Mouse (Mus musculus) spleen, adult 2 months (tissue): ENCODE data around the gene Cops4. TPM values are rescaled to one million over a fixed set of nuclear protein-coding genes. Genes with fewer than 3 reads are reported as not detected.

Experiments
- DNase-seq, 2 experiments: peaks; one replicate each; pipeline versions ENCODE4 v3.0.0 to v3.0.0-alpha.2; 2012 to 2021; ENCODE audit warnings: low spot score in 2 of 2, low read depth in 1 of 2
- H3K27ac ChIP-seq: fragments of 200-500 bp; 2 replicates; pipeline ENCODE4 v1.5.1; 2012; ENCODE audit warnings: low read length, inconsistent platforms; ENCODE audit not compliant: insufficient read depth
- H3K27me3 ChIP-seq: fragments of 200-500 bp; 2 replicates; pipeline ENCODE4 v1.6.1; 2012; ENCODE audit warnings: mild to moderate bottlenecking, moderate library complexity, low read length, inconsistent platforms; ENCODE audit not compliant: control insufficient read depth, insufficient read depth
- H3K36me3 ChIP-seq: fragments of 200-500 bp; 2 replicates; pipeline ENCODE4 v1.6.1; 2012; ENCODE audit warnings: mild to moderate bottlenecking, low read length, inconsistent platforms; ENCODE audit not compliant: control insufficient read depth, insufficient read depth
- H3K4me1 ChIP-seq: fragments of 200-500 bp; 2 replicates; pipeline ENCODE4 v1.6.1; 2011; ENCODE audit warnings: inconsistent platforms; ENCODE audit not compliant: control insufficient read depth, insufficient read depth, insufficient read length
- H3K4me3 ChIP-seq: fragments of 200-500 bp; 2 replicates; pipeline ENCODE4 v1.5.1; 2011; ENCODE audit warnings: mild to moderate bottlenecking, inconsistent platforms; ENCODE audit not compliant: insufficient read depth, insufficient read length; ENCODE audit errors: extremely low read depth
- CTCF ChIP-seq: fragments of 200-500 bp; IDR thresholded peaks from 2 replicates; pipeline ENCODE4 v1.5.1; 2011; ENCODE audit warnings: mild to moderate bottlenecking, inconsistent platforms; ENCODE audit not compliant: insufficient read depth, insufficient read length, insufficient replicate concordance; ENCODE audit errors: extremely low read depth
- POLR2A ChIP-seq: fragments of 200-500 bp; IDR thresholded peaks from 2 replicates; pipeline ENCODE4 v1.6.1; 2011; ENCODE audit warnings: low read depth, low read length, inconsistent platforms
- WGBS: fragments of 180-500 bp; shearing (Covaris S2); methylation state at CpG from one replicate; pipeline ENCODE4 v1.1.7; 2018; 5-methylcytosine and 5-hydroxymethylcytosine counted together
- polyA plus RNA-seq: library from polyadenylated mRNA; depleted of rRNA; stranded (reverse); fragments of >200 nt; gene quantifications from 2 replicates; pipeline ENCODE4 v1.2.3, GENCODE M21; 2012; rRNA removed

The Cops4 gene
- polyA plus RNA-seq, 1 experiment = 9.9 TPM

GRCm38 (mm10) chr5:100594803-100595467 is 76.8 kb downstream of the Cops4 start:
- Histone ChIP-seq H3K36me3 (no peaks in the 10 kb centered on the region), H3K4me3 (no peak overlapping the region), H3K27ac (no peak overlapping the region), H3K4me1 (peaks cover 15% of the 10 kb centered on the region; the same call in 1 of the 2 replicates), H3K27me3 (no peaks in the 10 kb centered on the region)
- no peak for DNase-seq
- TF ChIP-seq POLR2A (no peak), CTCF (no peak)
- WGBS = 86% methylated on average over 13 of the region's 13 CpGs

GRCm38 (mm10) chr5:100595999-100596398 is 77.9 kb downstream of the Cops4 start:
- no peak for TF ChIP-seq POLR2A
- no peak for TF ChIP-seq CTCF
- 88% methylated on average over 6 of the region's 6 CpGs for WGBS
- Histone ChIP-seq H3K36me3 (no peaks in the 10 kb centered on the region), H3K27ac (no peak overlapping the region), H3K27me3 (no peaks in the 10 kb centered on the region), H3K4me1 (peaks cover 19% of the 10 kb centered on the region), H3K4me3 (no peak overlapping the region)
- no peak for DNase-seq

Other genes starting within 250 kb of the Cops4 start
- 122 and 150 TPM in 2 replicates for gene Sec31a, start 102.1 kb upstream of the Cops4 start, polyA plus RNA-seq
- gene Lin54, start 17.7 kb upstream of the Cops4 start, polyA plus RNA-seq = 3.4 and 4.1 TPM in 2 replicates
- gene Plac8, start 53.9 kb downstream of the Cops4 start, polyA plus RNA-seq = 322 and 350 TPM in 2 replicates
- gene Coq2, start 156.8 kb downstream of the Cops4 start, polyA plus RNA-seq = 43.1 and 84.8 TPM in 2 replicates
- gene Hpse, start 201.4 kb downstream of the Cops4 start, polyA plus RNA-seq = 7.3 and 22.2 TPM in 2 replicates